Mouse (Mus musculus) c-Kit-negative CD71-positive TER-119-positive erythroid progenitor cells, embryonic 14.5 days (primary cell): Measurements from ENCODE around the gene Hs3st2.
"Not testable (repeated sequence)": the region's sequence is repeated elsewhere in the genome, so short reads cannot be mapped to it uniquely, and the experiment has no call there.

Experiments
- DNase-seq: peaks from one replicate; pipeline ENCODE4 v3.0.0-alpha.2; 2013; ENCODE audit warnings: low read depth, low spot score

Hs3st2 gene

GRCm38 (mm10) chr7:121391225-121391983 lies at the start of gene Hs3st2:
TSS of gene Hs3st2 (plus strand) at chr7:121391859.
- DNase-seq, result no peak

DNA sequence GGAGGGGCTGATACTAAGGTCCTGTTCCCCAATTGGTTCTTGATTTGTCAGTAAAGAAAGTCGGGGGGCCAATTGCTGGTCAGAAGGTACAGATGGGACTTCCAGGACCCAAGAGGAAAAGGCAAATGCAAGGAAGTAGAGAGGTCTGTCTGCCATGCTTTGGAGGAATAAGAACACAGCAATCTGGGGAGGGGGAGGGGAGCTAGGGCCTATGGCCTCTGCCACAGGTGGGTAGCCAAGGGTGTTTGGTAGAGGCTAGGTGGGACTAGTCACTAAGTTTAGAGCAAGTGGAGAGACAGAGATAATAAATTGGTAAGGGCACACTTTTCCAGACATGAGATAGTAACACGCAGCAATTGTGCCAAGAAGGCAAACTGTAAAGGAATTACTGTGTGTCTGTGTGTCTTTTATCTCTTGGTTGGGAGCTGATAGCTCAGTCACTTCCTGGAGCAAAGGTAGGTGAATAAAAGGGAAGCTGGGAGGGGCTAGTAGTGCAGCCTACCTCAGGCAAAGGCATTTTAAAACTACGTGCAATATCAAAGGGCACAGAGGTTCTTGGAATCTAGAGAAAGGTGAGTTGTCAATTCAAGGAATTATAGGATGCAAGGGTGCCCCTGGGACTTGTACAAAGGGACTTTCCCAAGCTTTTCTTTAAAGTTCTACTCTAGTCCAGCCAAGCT lies 43.2 kb upstream of the Hs3st2 start:
- no peak for DNase-seq

GRCm38 (mm10) chr7:121351688-121352087 lies 40.0 kb upstream of the Hs3st2 start:
- DNase-seq, result no peak

- not testable (repeated sequence) for DNase-seq
These were observed 30.2 kb upstream of the Hs3st2 start for GRCm38 (mm10) chr7:121361448-121361847.

DNA sequence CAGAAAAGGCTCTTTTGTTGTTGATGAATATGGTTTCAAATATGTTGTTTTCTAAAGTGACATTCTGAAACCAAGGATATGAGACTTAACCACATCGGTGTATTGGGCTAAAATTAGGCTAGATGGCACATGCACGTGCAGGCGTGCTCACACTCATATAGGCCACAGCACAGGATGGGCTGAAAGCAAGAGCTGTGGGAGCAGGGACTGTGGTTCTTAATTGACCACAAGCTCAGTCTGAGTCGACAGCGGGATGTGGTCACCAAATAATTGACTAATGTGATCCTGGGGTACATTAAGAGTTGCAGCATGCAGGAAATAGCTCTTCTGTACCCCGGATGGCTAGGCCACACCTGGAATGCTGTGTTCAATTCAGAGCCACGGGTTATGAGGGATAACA lies 26.1 kb upstream of the Hs3st2 start:
- DNase-seq, result no peak

GRCm38 (mm10) chr7:121367185-121367584 lies 24.5 kb upstream of the Hs3st2 start:
- no peak for DNase-seq

DNA sequence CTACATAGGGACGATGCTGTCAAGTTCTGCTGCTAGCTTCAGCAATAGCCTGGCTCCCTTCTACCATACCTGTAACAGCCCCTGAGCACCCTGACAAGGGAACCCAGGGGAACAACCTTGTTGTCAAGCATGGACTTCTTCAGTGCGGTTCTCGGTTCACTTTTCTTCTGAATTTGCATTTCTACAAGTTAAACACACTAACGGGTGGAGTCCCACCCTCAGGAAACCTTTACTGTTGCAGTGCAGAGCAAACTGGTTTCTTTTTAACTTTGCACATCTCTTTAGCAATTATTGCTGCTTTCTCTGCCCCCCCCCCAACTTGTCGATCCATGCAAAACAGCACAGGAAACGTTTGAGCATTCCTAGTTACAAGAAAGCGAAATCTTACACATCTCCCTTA lies 19.7 kb upstream of the Hs3st2 start:
- no peak for DNase-seq

GRCm38 (mm10) chr7:121375456-121375855 lies 16.2 kb upstream of the Hs3st2 start:
- no peak for DNase-seq

- DNase-seq, result no peak
These were observed 12.7 kb upstream of the Hs3st2 start for GRCm38 (mm10) chr7:121378942-121379341.

DNA sequence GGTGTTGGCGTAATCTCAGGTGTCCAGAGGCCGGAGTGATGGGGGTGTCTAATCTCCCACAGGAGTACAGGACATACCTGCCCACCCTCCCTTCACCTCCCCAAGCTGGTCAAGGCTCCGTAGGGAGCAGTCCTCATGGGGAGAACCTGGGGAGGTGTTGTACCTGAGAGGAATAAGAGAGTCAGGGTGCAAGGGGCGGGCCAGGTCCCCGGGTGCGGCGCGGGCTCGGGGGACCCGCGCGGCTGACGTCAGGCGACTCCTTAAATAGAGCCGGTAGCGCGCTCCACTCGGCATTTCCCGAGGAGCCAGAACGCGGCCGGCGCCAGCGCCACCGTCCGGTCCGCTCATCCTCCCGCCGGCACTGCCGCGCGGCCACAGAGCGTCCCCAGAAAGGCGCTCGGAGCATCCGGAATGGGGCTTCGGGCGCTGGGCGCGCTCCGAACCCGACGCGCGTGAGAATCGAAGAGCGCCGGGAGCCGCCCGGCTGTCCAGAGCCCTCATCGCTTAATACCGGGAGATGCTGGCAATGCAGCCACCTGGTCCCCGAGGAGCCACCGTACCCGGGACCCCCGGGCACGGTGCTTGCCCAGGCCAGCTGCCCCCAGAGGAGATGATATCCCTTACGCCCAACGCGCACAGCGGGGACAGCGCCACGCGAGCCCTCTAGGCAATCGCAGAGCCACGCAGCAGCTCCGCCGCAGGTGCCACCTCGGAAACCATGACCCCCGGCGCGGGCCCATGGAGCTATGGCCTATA lies 503 bp downstream of the Hs3st2 start:
- DNase-seq, result no peak

GRCm38 (mm10) chr7:121392740-121392993 lies 1.0 kb downstream of the Hs3st2 start:
- no peak for DNase-seq

DNA sequence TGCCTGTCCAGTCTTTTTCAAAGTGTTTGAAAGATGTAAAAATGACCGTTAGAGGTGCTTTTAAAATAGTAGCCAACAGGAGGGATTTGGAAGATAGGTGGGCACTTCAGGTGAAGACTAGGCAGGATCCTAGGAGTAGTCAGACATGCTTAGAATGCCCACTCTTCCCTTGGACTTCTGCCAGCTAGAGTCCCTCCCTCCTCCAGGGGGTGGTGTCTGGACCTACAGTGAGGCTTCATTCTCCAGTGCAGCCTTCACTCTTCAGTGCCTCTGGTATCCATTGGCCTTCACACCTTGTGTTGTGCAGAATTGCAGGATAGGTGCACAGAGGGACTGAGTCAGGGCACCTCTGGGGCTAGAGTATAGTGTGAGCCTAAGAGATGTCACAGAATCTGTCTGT lies 2.2 kb downstream of the Hs3st2 start:
- no peak for DNase-seq

GRCm38 (mm10) chr7:121394875-121395274 lies 3.2 kb downstream of the Hs3st2 start:
- no peak for DNase-seq

DNA sequence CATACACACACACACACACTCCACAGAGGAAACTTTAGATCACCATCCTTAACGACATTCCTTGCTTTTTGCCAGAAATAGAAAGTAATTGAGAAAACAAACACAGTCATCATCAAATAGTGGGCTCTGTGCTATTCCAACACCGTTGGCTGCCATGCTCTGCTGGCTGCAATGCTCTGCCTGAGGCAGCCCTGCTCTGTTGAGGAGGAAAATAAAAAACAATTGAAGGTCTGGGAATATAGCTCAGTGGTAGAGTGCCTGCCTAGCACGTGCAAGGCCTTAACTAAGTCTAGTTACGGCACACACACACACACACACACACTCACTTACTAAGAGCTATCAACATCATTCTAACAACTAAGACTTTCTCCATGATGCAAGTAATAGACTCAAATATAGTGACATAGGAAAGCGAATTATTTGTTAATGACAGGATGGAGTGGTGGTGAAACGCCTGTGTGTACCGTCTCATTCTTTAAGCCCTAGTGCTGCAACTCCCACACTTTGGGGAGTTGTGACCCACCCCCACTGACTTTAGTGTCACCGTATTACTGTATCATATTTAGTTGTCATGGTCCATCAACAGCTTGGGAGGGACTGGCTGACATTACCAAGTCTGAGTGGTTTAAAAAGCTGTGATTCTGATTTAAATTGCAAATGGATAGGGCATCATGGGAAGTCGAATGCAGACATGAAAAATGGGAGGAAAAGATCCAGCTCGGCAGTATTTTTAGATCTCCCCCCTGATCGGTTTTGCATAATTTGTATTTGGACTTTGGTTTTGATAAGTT lies 19.3 kb downstream of the Hs3st2 start:
- DNase-seq, result no peak

DNA sequence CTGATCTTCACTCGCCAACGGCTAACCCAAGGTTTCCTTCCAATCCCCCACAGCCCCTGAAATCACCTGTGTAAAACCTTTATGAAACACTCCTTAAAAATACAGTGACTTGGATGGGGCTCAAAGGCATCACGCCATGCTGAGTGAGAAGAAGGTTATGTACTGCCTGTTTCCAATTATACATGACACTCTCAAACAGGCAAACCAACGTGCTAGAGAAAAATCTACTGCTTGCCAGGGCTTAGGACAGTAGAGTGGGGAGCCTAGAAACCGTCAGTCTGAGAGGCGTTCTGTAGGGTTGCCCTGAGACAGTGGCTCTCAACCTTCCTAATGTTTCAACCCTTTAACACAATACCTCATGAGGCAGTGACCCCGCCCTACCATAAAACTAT lies 19.8 kb downstream of the Hs3st2 start:
- DNase-seq, result no peak

DNA sequence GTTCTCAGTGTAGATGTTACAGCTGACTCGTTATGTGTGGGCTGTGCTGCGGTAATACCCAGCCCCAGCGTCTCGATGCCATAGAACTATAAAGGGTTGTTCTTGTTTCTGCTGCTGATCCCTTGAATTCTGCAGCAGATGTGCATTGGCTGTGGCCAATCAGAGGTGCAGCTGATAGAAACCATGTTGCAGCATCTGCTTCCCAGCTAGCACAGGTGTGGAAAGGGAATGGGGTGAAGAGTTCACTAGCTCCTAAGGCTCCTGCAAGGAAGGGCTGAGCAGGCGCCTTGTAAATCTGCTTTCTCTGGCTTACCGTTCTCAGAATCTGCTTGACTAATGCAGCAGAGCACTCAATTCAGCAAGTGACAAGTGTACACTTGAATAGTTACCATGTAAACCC lies 45.2 kb downstream of the Hs3st2 start:
- no peak for DNase-seq

DNA sequence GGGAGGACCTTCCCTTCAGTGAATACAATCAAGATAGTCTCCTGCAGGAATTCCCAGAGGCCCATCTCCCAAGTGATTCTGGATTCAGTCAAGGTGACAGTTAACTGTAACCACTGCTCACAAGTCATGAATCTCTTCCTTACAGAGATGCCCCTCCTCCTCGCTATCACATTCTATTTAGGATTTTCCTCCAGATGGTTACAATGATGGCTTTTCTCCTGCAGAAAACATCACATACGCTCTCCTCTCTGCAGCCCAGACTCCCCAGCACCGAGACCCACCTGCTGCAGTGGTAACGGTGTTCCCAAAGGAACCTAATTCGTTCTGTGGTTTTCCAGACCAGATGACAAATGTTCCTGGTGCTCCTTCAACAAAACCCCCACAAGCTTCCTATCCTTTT lies 49.5 kb downstream of the Hs3st2 start:
- DNase-seq, result no peak

DNA sequence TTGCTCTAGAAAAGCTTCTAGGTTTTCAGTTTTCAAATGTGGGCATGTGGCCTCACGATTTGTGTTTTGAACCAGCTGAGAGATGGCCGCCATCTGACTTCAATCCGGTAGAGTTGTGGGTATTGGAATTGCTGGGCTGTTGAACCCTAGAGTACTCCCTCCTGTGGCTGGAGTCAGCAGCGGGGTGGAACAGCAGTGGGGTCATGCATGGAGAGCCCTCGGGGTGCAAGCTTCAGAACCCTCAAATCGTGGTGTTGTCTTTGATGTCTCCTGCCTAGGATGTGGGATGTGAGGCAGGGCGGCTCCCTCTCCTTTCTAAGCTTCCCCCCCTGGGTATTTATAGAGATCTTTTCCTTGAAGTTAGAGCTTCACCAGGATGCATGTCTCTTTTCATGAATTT lies 52.7 kb downstream of the Hs3st2 start:
- no peak for DNase-seq

- no peak for DNase-seq
These were observed 54.6 kb downstream of the Hs3st2 start for GRCm38 (mm10) chr7:121446281-121446680.

GRCm38 (mm10) chr7:121450951-121451843 lies 59.5 kb downstream of the Hs3st2 start:
- no peak for DNase-seq

GRCm38 (mm10) chr7:121456716-121457115 lies 65.1 kb downstream of the Hs3st2 start:
- DNase-seq, result no peak
